Mouse (Mus musculus) thymus, postnatal 0 days (tissue): Measurements from ENCODE around the gene P3h3. TPM values are rescaled to one million over a fixed set of nuclear protein-coding genes. Genes with fewer than 3 reads are reported as not detected.
"Not testable (repeated sequence)": the region's sequence is repeated elsewhere in the genome, so short reads cannot be mapped to it uniquely, and the experiment has no call there.

Experiments
- DNase-seq: peaks from one replicate; pipeline ENCODE4 v3.0.0-alpha.2; 2015; ENCODE audit warnings: low spot score
- polyA plus RNA-seq: library from polyadenylated mRNA; unstranded; fragments of >200 nt; fragmentation: Nextera tagmentation; extraction: Ambion mirVana; gene quantifications from 2 replicates; pipeline ENCODE4 v1.2.1, GENCODE M21; 2015

Gene P3h3
- polyA plus RNA-seq, 1 experiment from 2014 or later, result 1.9 TPM

GRCm38 (mm10) chr6:124810566-124811402 is 46.8 kb downstream of the P3h3 start:
- DNase-seq, result not testable (repeated sequence)

DNA sequence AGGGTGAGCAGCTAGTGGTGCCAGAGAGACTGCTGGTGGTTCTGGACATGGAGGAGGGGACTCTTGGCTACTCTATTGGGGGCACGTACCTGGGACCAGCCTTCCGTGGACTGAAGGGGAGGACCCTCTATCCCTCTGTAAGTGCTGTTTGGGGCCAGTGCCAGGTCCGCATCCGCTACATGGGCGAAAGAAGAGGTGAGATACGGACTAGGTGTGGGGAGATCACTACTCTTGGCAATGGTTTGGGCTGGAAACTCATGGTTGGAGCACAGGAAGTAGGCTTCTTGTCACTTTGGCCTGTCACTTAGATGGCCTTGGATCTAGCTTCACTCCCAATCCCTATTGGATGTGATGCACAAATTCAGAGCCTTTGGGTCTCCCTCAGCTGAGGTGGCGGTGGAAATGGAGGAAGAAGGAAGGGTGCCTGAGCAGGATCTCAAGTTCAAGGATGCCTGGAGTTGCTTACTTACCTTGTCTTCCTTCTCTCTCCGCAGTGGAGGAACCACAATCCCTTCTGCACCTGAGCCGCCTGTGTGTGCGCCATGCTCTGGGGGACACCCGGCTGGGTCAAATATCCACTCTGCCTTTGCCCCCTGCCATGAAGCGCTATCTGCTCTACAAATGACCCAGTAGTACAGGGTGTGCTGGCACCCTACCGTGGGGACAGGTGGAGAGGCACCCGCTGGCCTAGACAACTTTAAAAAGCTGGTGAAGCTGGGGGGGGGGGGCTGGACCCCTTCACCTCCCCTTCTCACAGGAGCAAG is 47.6 kb downstream of the P3h3 start:
- no peak for DNase-seq

DNA sequence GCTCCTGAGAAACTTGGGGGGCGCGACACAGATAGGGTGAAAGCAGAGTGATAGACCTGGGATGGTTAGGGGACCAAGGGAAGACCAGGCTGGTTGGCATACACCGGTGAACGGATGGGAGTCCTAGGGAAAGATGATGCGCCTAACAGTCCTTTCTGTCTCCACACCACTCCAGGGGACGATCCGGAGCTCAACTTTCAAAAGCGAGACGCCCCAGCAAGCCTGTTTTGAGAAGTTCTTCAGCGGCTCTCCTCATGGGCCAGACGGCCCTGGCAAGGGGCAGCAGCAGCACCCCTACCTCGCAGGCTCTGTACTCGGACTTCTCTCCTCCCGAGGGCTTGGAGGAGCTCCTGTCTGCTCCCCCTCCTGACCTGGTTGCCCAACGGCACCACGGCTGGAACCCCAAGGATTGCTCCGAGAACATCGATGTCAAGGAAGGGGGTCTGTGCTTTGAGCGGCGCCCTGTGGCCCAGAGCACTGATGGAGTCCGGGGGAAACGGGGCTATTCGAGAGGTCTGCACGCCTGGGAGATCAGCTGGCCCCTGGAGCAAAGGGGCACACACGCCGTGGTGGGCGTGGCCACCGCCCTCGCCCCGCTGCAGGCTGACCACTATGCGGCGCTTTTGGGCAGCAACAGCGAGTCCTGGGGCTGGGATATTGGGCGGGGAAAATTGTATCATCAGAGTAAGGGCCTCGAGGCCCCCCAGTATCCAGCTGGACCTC is 48.3 kb downstream of the P3h3 start:
- peak; percentile 43 for DNase-seq

GRCm38 (mm10) chr6:124808358-124809012 is 49.1 kb downstream of the P3h3 start, which contains the start of gene Spsb2:
TSS of gene Spsb2 (plus strand) at chr6:124808661.
- DNase-seq, result peak; percentile 38

DNA sequence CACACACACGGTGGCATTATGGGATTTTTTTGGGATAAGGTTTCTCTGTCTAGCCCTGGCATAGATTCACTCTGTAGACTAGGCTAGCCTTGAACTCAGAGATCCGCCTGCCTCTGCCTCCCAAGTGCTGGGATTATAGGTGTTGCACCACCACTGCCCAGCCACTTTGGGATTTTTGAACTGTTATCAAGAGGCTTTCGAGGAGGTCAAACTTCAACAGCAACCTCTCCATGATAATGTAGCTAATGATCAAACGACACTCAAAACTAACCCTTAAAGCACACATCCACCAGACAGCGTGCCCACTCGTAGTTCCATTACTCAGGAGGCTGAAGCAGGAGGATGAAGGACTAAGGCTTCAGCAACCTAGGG is 49.6 kb downstream of the P3h3 start:
- DNase-seq, result no peak

DNA sequence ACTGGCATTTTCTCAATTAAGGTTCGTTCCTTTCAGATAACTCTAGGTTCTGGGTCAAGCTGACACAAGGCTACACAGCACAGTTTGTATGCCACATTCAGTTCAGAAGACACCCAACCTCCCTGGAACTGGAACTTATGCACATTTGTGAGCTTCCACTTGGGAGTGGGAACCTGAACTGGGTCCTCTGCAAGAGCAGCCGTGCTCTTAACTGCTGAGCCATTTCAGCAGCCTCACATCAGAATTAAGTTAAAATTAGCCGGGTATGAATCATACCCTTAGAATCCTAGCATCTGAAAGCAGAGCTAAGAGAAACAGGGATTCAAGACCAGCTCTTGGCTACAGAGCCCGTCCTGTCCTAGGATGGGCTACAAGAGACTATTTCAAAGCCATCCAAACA is 50.2 kb downstream of the P3h3 start:
- DNase-seq, result no peak

DNA sequence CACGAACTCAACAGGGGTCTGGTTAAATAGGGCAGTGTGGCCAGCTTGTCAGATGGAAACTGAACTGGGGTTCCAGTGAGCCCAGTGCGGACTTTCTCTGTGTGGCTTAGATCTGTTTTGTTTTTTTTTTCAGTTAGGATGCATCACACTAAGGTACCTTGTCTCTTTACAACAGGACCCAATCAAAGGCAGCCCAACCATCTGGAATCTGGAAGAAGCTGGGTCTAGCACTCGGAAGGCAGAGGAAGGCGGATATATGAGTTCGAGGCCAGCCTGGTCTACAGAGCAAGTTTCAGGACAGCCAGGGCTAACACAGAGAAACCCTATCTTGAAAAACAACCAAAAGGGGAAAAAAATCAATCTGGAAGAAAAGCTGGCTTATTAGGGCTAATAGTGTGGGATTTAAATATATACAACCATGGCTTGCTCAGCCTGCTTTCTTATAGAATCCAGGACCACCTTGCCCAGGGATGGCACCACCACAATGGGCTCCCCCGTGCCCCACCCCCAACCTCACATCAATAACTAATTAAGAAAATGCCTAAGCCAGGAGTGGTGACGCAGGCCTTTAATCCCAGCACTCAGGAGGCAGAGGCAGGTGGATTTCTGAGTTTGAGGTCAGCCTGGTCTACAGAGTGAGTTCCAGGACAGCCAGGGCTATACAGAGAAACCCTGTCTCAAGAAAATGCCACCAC is 51.0 kb downstream of the P3h3 start:
- DNase-seq, result no peak

- DNase-seq, result peak; percentile 83
Measured at GRCm38 (mm10) chr6:124805341-124806321, 51.9 kb downstream of the P3h3 start.

GRCm38 (mm10) chr6:124804341-124804740 is 53.2 kb downstream of the P3h3 start:
- no peak for DNase-seq

GRCm38 (mm10) chr6:124803691-124804090 is 53.9 kb downstream of the P3h3 start:
- DNase-seq, result not testable (repeated sequence)

GRCm38 (mm10) chr6:124803061-124803460 is 54.5 kb downstream of the P3h3 start:
- DNase-seq, result no peak

GRCm38 (mm10) chr6:124802400-124802799 is 55.2 kb downstream of the P3h3 start:
- DNase-seq, result peak; percentile 42

DNA sequence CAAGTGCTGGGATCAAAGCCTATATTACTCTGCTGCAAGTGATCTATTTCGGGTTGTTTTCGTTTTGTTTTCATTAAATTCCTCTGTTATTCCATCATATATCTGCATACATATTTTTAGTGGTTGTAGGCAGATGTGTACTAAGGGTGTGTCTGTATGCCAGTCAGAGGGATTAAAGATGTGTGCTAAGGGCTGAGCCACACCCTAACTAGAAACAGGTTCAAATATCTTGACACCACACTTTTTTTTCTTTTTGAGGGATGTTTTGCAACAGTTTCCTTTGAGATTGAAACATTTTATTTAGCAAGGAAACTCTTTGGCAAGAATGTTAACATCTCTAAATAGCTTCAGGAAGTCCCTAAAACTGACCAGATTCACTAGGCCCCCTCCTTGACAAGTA is 61.4 kb downstream of the P3h3 start:
- no peak for DNase-seq

DNA sequence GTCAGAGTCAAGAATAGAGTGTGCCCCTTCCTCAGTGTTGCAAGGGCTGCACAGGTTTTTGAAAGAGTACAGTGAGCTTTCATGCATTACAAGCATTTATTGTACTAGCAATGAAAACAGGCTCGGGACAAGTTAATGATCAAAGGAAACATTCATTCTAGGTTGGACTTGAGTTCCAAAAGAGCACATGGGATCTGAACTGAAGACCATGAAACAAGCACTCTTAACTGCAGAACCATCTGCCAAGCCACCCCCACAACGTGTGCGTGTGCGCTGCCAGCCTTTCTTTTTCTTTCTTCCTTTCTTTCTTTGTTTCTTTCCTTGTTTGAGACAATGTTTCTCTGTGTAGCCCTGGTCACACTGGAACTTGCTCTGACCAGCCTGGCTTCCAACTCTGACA is 61.8 kb downstream of the P3h3 start:
- no peak for DNase-seq

- no peak for DNase-seq
Measured at GRCm38 (mm10) chr6:124791911-124792310, 65.6 kb downstream of the P3h3 start.
